ENCODE assay signal across 12 mouse cellular contexts in the genomic region with DNA sequence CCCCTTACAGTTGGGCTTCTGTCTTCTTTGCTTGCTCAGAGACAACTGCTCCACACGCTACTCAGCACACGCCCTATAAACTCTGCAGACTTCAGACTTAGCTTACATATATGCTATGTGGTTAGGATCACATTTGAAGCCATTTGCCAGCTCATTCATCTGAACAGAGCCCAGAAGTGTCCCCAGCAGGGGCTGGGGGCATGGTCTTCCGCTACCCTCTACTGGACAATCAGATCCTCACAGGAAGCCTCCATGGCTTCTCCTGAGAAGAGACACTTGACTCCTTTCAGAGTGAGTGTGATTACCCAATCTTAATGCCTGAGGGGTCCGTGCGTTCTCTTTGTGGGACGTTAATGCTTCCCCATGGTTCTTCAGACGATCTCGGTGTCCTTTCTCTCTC. TPM values are rescaled to one million over a fixed set of nuclear protein-coding genes. Genes with fewer than 3 reads are reported as not detected.
DNase-seq lines count a peak whose midpoint lies in the region; ATAC-seq and TF ChIP-seq lines count a peak whose summit lies in the region.
"Had no signal": no experiment of that assay in that cellular context is flagged by ENCODE, and none has a peak within 500 bp of the region (broad histone marks: within the 10 kb centered on the region; RNA-seq: fewer than 3 reads in every experiment).

No protein-coding gene starts in this region.

- H3K79me2 ChIP-seq in liver, adult 2 months (ENCODE audit: control insufficient read depth, insufficient read depth, low read length): no peaks in the 10 kb centered on the region

- no peaks in the 10 kb centered on the region for H3K9me3 ChIP-seq in liver, embryonic 11.5 days (ENCODE audit: control insufficient read depth, low read length)

- H3K27me3 ChIP-seq in liver, adult 2 months (ENCODE audit: control insufficient read depth, insufficient read depth, low read length): no peaks in the 10 kb centered on the region
- H3K27me3 ChIP-seq in liver, embryonic 11.5 days (replicated peaks; ENCODE audit: control insufficient read depth, insufficient read depth, low read length): no peaks in the 10 kb centered on the region

- peaks cover 3% of the 10 kb centered on the region for H3K4me1 ChIP-seq in liver, adult 2 months (ENCODE audit: control insufficient read depth, insufficient read depth, low read length)
- peaks cover 9% of the 10 kb centered on the region for H3K4me1 ChIP-seq in liver, embryonic 11.5 days (replicated peaks; ENCODE audit: control insufficient read depth, insufficient read depth, low read length)
- no peaks in the 10 kb centered on the region for H3K4me1 ChIP-seq in cortical plate, adult 2 months (ENCODE audit: control insufficient read depth, insufficient read depth, low read length)

- peak; percentile 82 for DNase-seq in heart, adult 11 months
- DNase-seq in heart, postnatal 36 days: no peak
- no peak for DNase-seq in liver, adult 2 months (ENCODE audit: extremely low read depth, low read depth, low spot score)
- no peak for DNase-seq in liver, embryonic 11.5 days (ENCODE audit: low spot score)
- peak; percentile 49 for DNase-seq in retina, postnatal 1 day
- no peak for DNase-seq in left cerebral cortex, postnatal 4 days
- no peak for DNase-seq in left cerebral cortex, adult 11 months (ENCODE audit: low spot score)
- DNase-seq: adrenal gland, adult 2 months; cerebellum, adult 8-10 months; gastrocnemius, postnatal 14 days had no signal

- H3K9ac ChIP-seq in liver, adult 2 months (ENCODE audit: low read depth, low read length): no peak overlapping the region
- H3K9ac ChIP-seq in liver, embryonic 11.5 days (ENCODE audit: low read depth, low read length): no peak overlapping the region

- no peak overlapping the region for H3K4me2 ChIP-seq in liver, embryonic 11.5 days

- TF ChIP-seq CTCF in liver, adult 2 months (IDR thresholded peaks at IDR 0.05; ENCODE audit: low read depth, low read length): peak; percentile 47
- TF ChIP-seq CTCF in cortical plate, adult 2 months (IDR thresholded peaks at IDR 0.05; ENCODE audit: extremely low read depth, insufficient read depth, low read length): 0 out of 2 replicates have a peak, but pooled peaks have one; percentile 8

- 87% methylated on average over 8 of the region's 8 CpGs for WGBS in liver, adult 2 months
- WGBS in liver, embryonic 11.5 days: 76% methylated on average over 8 of the region's 8 CpGs

- H3K4me3 ChIP-seq in liver, adult 2 months (ENCODE audit: insufficient read depth, low read depth, low read length): no peak overlapping the region
- no peak overlapping the region for H3K4me3 ChIP-seq in liver, embryonic 11.5 days (ENCODE audit: low read depth, low read length)
- no peak overlapping the region for H3K4me3 ChIP-seq in cortical plate, adult 2 months (ENCODE audit: insufficient read depth, low read length)
- H3K4me3 ChIP-seq: myocyte had no signal

- no peak for ATAC-seq in liver, embryonic 11.5 days (replicated peaks; ENCODE audit: low FRiP score)

- no peak for TF ChIP-seq POLR2A in liver, adult 2 months (IDR thresholded peaks at IDR 0.05; ENCODE audit: extremely low read depth, insufficient read depth, low read length)
- TF ChIP-seq POLR2A in cortical plate, adult 2 months (IDR thresholded peaks at IDR 0.05; ENCODE audit: extremely low read depth, insufficient read depth, low read length): no peak

- H3K27ac ChIP-seq in liver, adult 2 months (replicated peaks; ENCODE audit: insufficient read depth, low read depth, low read length): no peak overlapping the region
- H3K27ac ChIP-seq in liver, embryonic 11.5 days (ENCODE audit: low read depth, low read length): no peak overlapping the region
- H3K27ac ChIP-seq in cortical plate, adult 2 months (ENCODE audit: insufficient read depth, low read length): no peak overlapping the region

- intact Hi-C loops in heart, postnatal 36 days (cut with DNase I): no loop called here
- intact Hi-C loops in left cerebral cortex, postnatal 4 days (cut with DNase I): no loop called here

- no peaks in the 10 kb centered on the region for H3K36me3 ChIP-seq in liver, adult 2 months (ENCODE audit: control insufficient read depth, insufficient read depth, low read length)
- no peaks in the 10 kb centered on the region for H3K36me3 ChIP-seq in liver, embryonic 11.5 days (ENCODE audit: control insufficient read depth, insufficient read depth, low read length)

RNA-seq across cellular contexts. Expression of gene Ablim1, which starts 59.6 kb away (rescaled TPM):
- 100 to 1,000 TPM; 423 to 468 TPM for total RNA-seq in heart, postnatal 36 days (2021)
- total RNA-seq in liver, adult 2 months (2014; rRNA removed): 23.7 and 35.2 TPM in 2 replicates
- polyA plus RNA-seq in liver, adult 2 months (2012; rRNA removed): 16.4 and 16.6 TPM in 2 replicates
- polyA plus RNA-seq in liver, embryonic 11.5 days (2014; fragmentation: Nextera tagmentation; extraction: Ambion mirVana): 9.9 and 11.6 TPM in 2 replicates
- 50.0 and 50.5 TPM in 2 replicates for polyA plus RNA-seq in cortical plate, adult 2 months (2012; rRNA removed)
- 100 to 1,000 TPM; 204 to 208 TPM for total RNA-seq in left cerebral cortex, postnatal 4 days (2021)

Comparison
In these comparisons a context has a peak if more than half of its experiments do, and no peak if none do; other contexts are left out.
1. DNase-seq: peak in heart, adult 11 months (single experiment) and retina, postnatal 1 day (single experiment); none in heart, postnatal 36 days (0 of 2), liver, adult 2 months (single experiment), liver, embryonic 11.5 days (single experiment), left cerebral cortex, postnatal 4 days (single experiment) and left cerebral cortex, adult 11 months (single experiment).